Mouse (Mus musculus) embryonic stem cell, embryonic (primary cell): ENCODE measurements around the gene Mrpl12.

Source experiments
- CTCF ChIA-PET, 4 experiments: fragments of 300-600 bp in 2 of 4; fragments of 350-600 bp in 2 of 4; sonication (Branson Sonifier 250); formaldehyde crosslinking; loops; one replicate each; lab custom pipeline; 2022; ENCODE audit warnings: inconsistent platforms in 2 of 4; lab: Charles Lee
- POLR2A ChIA-PET, 4 experiments: fragments of 300-600 bp in 2 of 4; fragments of 350-600 bp in 2 of 4; sonication (Branson Sonifier 250); formaldehyde crosslinking; loops; one replicate each; lab custom pipeline; 2022; ENCODE audit warnings: antibody characterized with exemption in 4 of 4, inconsistent platforms in 1 of 4; lab: Charles Lee

The Mrpl12 gene

GRCm38 (mm10) chr11:120484265-120484981, at the start of gene Mrpl12:
Mrpl12 (plus strand) TSS chr11:120484613.
- POLR2A ChIA-PET, result interaction anchor here (0.5 to 3.7 kb wide), 102 partner anchors 8 to 753 kb away, joined by 3 to 74 read pairs (median 4); partner anchors contain the start of genes Arl16 (in 4 of the 4), Ccdc137 (in 3 of the 4), Oxld1 (in 3 of the 4) and P4hb (in 3 of the 4)

GRCm38 (mm10) chr11:120437152-120437856, 47.1 kb upstream of the Mrpl12 start, which contains the start of gene Nploc4:
Nploc4 (minus strand) TSS chr11:120437708.
- CTCF ChIA-PET, result interaction anchor here in 3 of 4 experiments (0.6 to 2.3 kb wide), 10 partner anchors 14 to 364 kb away, joined by 3 to 17 read pairs (median 4); partner anchors contain the start of genes Ccdc137 (in 1 of the 3), Oxld1 (in 1 of the 3) and Pde6g (in 1 of the 3)
- POLR2A ChIA-PET, result interaction anchor here (0.6 to 5.4 kb wide), 37 partner anchors 9 to 703 kb away, joined by 3 to 22 read pairs (median 4); partner anchors contain the start of genes Arl16 (in 3 of the 4), Ccdc137 (in 3 of the 4), Oxld1 (in 3 of the 4) and Mrpl12 (in 2 of the 4)

More at GRCm38 (mm10) chr11:120484265-120484981, at the start of gene Mrpl12:
- CTCF ChIA-PET, result interaction anchor here in 3 of 4 experiments (0.5 to 1.3 kb wide), 12 partner anchors 25 to 607 kb away, joined by 3 to 5 read pairs (median 3); partner anchors contain the start of genes Ccdc137 (in 1 of the 3), Cenpx (in 1 of the 3), Lrrc45 (in 1 of the 3) and Oxld1 (in 1 of the 3)

- ChIA-PET CTCF (interaction anchor here in 2 of 4 experiments (0.6 to 1.4 kb wide), 7 partner anchors 14 to 365 kb away, joined by 3 to 17 read pairs (median 5); partner anchors contain the start of genes Ccdc137 (in 1 of the 2), Oxld1 (in 1 of the 2) and Pde6g (in 1 of the 2)), POLR2A (interaction anchor here (0.6 to 3.1 kb wide), 28 partner anchors 9 to 702 kb away, joined by 3 to 22 read pairs (median 4); partner anchors contain the start of genes Arl16 (in 3 of the 4), Ccdc137 (in 2 of the 4), Oxld1 (in 2 of the 4) and Mrpl12 (in 1 of the 4))
Observed at GRCm38 (mm10) chr11:120437857-120438385, 46.5 kb upstream of the Mrpl12 start.

GRCm38 (mm10) chr11:120442344-120442743, 42.1 kb upstream of the Mrpl12 start, which contains the start of gene Tspan10:
Tspan10 (plus strand) TSS chr11:120442644.
- ChIA-PET CTCF (interaction anchor here in 1 of 4 experiments (0.5 to 1.5 kb wide), 4 partner anchors 15 to 47 kb away, joined by 3 to 6 read pairs (median 4); partner anchors contain the start of genes Ccdc137 and Oxld1), POLR2A (interaction anchor here in 2 of 4 experiments (0.7 to 2.1 kb wide), 6 partner anchors 13 to 47 kb away, joined by 3 to 7 read pairs (median 4); partner anchors contain the start of genes Ccdc137 (in 2 of the 2), Oxld1 (in 2 of the 2) and Mrpl12 (in 1 of the 2))

GRCm38 (mm10) chr11:120442765-120443280, 41.6 kb upstream of the Mrpl12 start:
- CTCF ChIA-PET, result interaction anchor here in 1 of 4 experiments (0.5 to 1.5 kb wide), 4 partner anchors 15 to 47 kb away, joined by 3 to 6 read pairs (median 4); partner anchors contain the start of genes Ccdc137 and Oxld1
- POLR2A ChIA-PET, result interaction anchor here in 2 of 4 experiments (0.7 to 2.1 kb wide), 5 partner anchors 13 to 47 kb away, joined by 3 to 7 read pairs (median 4); partner anchors contain the start of genes Ccdc137 (in 2 of the 2) and Oxld1 (in 2 of the 2)

- POLR2A ChIA-PET, result no interaction called here
Observed at GRCm38 (mm10) chr11:120444106-120444505, 40.3 kb upstream of the Mrpl12 start.

GRCm38 (mm10) chr11:120445475-120445874, 38.9 kb upstream of the Mrpl12 start:
- ChIA-PET POLR2A (no interaction called here), CTCF (interaction anchor here in 2 of 4 experiments (0.5 to 0.8 kb wide), 3 partner anchors 22 to 1121 kb away, joined by 3 to 14 read pairs (median 4); partner anchors contain the start of gene Arl16 (in 1 of the 2))

More at GRCm38 (mm10) chr11:120444106-120444505, 40.3 kb upstream of the Mrpl12 start:
- CTCF ChIA-PET, result interaction anchor here in 1 of 4 experiments (0.6 kb wide), 1 partner anchor 228 kb away, joined by 3 read pairs; no protein-coding TSS in a partner anchor

GRCm38 (mm10) chr11:120447179-120447578, 37.2 kb upstream of the Mrpl12 start:
- CTCF ChIA-PET, result interaction anchor here in 3 of 4 experiments (0.6 to 2.1 kb wide), 5 partner anchors 10 to 968 kb away, joined by 3 to 8 read pairs (median 3); partner anchors contain the start of genes Ccdc137 (in 1 of the 3) and Oxld1 (in 1 of the 3)

GRCm38 (mm10) chr11:120452246-120452645, 32.2 kb upstream of the Mrpl12 start:
- ChIA-PET POLR2A (interaction anchor here in 2 of 4 experiments (0.8 to 1.8 kb wide), 4 partner anchors 14 to 122 kb away, joined by 3 to 7 read pairs (median 4); partner anchors contain the start of genes Arl16 (in 2 of the 2) and Mrpl12 (in 1 of the 2)), CTCF (interaction anchor here in 1 of 4 experiments (0.8 kb wide), 1 partner anchor 29 kb away, joined by 3 read pairs; no protein-coding TSS in a partner anchor)

More at GRCm38 (mm10) chr11:120447179-120447578, 37.2 kb upstream of the Mrpl12 start:
- POLR2A ChIA-PET, result interaction anchor here in 3 of 4 experiments (0.6 to 3.2 kb wide), 12 partner anchors 9 to 196 kb away, joined by 3 to 20 read pairs (median 4); partner anchors contain the start of genes Ccdc137 (in 2 of the 3), Oxld1 (in 2 of the 3), Arl16 (in 1 of the 3) and Mrpl12 (in 1 of the 3)

GRCm38 (mm10) chr11:120453306-120453705, 31.1 kb upstream of the Mrpl12 start, which contains the start of gene Pde6g:
Pde6g (minus strand) TSS chr11:120453500.
- ChIA-PET POLR2A (interaction anchor here in 3 of 4 experiments (0.7 to 2.0 kb wide), 4 partner anchors 11 to 139 kb away, joined by 4 to 10 read pairs (median 6); partner anchors contain the start of genes Arl16 (in 1 of the 3) and Mrpl12 (in 1 of the 3)), CTCF (interaction anchor here in 1 of 4 experiments (0.8 to 0.9 kb wide), 2 partner anchors 15 to 30 kb away, joined by 3 to 5 read pairs; partner anchors contain the start of gene Nploc4)

- POLR2A ChIA-PET, result interaction anchor here in 2 of 4 experiments (0.6 to 1.0 kb wide), 3 partner anchors 10 to 135 kb away, joined by 3 to 5 read pairs (median 3); no protein-coding TSS in a partner anchor
- CTCF ChIA-PET, result interaction anchor here in 1 of 4 experiments (0.7 kb wide), 1 partner anchor 265 kb away, joined by 3 read pairs; no protein-coding TSS in a partner anchor
Observed at GRCm38 (mm10) chr11:120454965-120455364, 29.4 kb upstream of the Mrpl12 start.

- CTCF ChIA-PET, result no interaction called here
- POLR2A ChIA-PET, result interaction anchor here in 2 of 4 experiments (0.6 to 3.1 kb wide), 5 partner anchors 9 to 177 kb away, joined by 3 to 19 read pairs (median 3); partner anchors contain the start of genes Arl16 (in 1 of the 2) and Tspan10 (in 1 of the 2)
Observed at GRCm38 (mm10) chr11:120455413-120455812, 29.0 kb upstream of the Mrpl12 start.

GRCm38 (mm10) chr11:120457370-120457769, 27.0 kb upstream of the Mrpl12 start:
- POLR2A ChIA-PET, result interaction anchor here (0.5 to 3.6 kb wide), 52 partner anchors 9 to 1033 kb away, joined by 3 to 58 read pairs (median 4); partner anchors contain the start of genes Arl16 (in 4 of the 4), Mrpl12 (in 3 of the 4), Nploc4 (in 3 of the 4) and P4hb (in 3 of the 4)
- CTCF ChIA-PET, result interaction anchor here in 3 of 4 experiments (0.6 to 1.8 kb wide), 16 partner anchors 8 to 745 kb away, joined by 3 to 10 read pairs (median 4); partner anchors contain the start of genes Arl16 (in 3 of the 3), Faap100 (in 1 of the 3), Mrpl12 (in 1 of the 3) and Nploc4 (in 1 of the 3)

GRCm38 (mm10) chr11:120457772-120458751, 26.4 kb upstream of the Mrpl12 start, which contains the start of the genes Oxld1 and Ccdc137:
Oxld1 (minus strand) TSS chr11:120458068.
Ccdc137 (plus strand) TSS chr11:120458115.
- ChIA-PET CTCF (interaction anchor here (0.5 to 1.8 kb wide), 17 partner anchors 8 to 745 kb away, joined by 3 to 10 read pairs (median 4); partner anchors contain the start of genes Arl16 (in 3 of the 4), Faap100 (in 1 of the 4), Mrpl12 (in 1 of the 4) and Nploc4 (in 1 of the 4)), POLR2A (interaction anchor here (0.5 to 3.6 kb wide), 51 partner anchors 9 to 516 kb away, joined by 3 to 58 read pairs (median 4); partner anchors contain the start of genes Arl16 (in 4 of the 4), Mrpl12 (in 3 of the 4), Nploc4 (in 3 of the 4) and P4hb (in 3 of the 4))
